Mouse (Mus musculus) CD4-positive, CD25-positive, alpha-beta regulatory T cell, adult 9 weeks (primary cell): ENCODE results near the gene Mrpl36. TPM values are rescaled to one million over a fixed set of nuclear protein-coding genes. Genes with fewer than 3 reads are reported as not detected.

Experiments
- polyA plus RNA-seq: library from polyadenylated mRNA; unstranded; fragments of 100-300 nt; shearing (Covaris generic); gene quantifications from one replicate; pipeline ENCODE4 v1.2.1, GENCODE M21; 2017

Gene Mrpl36
- 118 TPM for polyA plus RNA-seq

DNA sequence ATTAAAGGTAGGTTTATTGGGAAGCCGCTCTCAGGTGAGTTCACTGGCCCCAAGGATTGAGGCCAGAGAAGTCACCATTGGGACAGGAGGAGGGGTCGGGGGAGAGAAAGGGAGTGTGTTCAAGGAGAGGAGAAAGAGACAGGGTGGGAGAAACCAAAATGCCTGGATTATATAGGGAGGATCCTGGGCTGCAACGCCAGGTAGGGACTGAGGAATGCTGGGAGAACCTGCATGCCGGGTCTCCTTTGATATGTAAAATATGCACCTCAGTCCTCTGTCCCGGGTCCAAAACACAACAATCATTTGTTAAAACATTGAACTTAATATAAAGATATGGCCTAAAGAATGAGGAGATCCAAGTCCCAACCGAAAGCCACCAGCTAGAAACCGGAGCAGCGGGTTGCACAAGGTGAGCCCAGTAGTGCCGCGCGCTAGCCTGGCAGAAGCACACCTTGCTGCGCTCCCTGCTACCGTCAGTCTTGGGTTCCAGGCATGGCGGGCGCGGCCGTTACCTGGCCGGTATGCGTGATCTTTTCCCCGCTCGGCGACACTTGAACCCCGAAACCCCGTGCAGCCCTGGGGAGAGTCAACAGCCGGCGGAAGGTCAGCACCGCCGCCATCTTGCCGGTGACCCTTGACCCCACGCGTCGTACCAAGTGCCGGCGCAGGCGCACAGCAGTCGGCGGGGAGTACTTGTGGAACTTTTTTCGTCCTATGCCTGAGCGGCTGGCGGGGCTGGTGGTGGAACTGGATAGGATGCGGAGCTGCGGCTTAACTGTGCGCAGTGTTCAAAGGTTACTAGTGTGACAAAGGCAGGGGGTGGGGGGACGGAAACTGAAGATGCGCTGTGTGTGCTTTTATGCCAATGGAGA lies at the start of gene Mrpl36, which contains the start of gene Ndufs6:
Gene Mrpl36, plus strand, starts transcription at position 687 of the 872 bp plus-strand sequence.
Gene Ndufs6, minus strand, starts transcription at position 716 of the 872 bp plus-strand sequence.

Other genes with a start within 250 kb of the Mrpl36 start
- not detected for gene Irx4, start 68.0 kb upstream of the Mrpl36 start, polyA plus RNA-seq
- gene Ndufs6, start within 50 bp of the Mrpl36 start, polyA plus RNA-seq, result 224 TPM
- gene Lpcat1, start 138.7 kb downstream of the Mrpl36 start, polyA plus RNA-seq, result 23.9 TPM
- gene Slc6a3, start 208.2 kb downstream of the Mrpl36 start, polyA plus RNA-seq, result not detected